Mouse (Mus musculus) thymus, postnatal 14 days (tissue): ENCODE measurements around the gene Twnk.
A peak's percentile ranks its signal among the peaks of the same experiment; 100 is the strongest.

ENCODE experiments used
- DNase-seq: peaks from one replicate; pipeline ENCODE4 v3.0.0; 2021

Gene Twnk

DNA sequence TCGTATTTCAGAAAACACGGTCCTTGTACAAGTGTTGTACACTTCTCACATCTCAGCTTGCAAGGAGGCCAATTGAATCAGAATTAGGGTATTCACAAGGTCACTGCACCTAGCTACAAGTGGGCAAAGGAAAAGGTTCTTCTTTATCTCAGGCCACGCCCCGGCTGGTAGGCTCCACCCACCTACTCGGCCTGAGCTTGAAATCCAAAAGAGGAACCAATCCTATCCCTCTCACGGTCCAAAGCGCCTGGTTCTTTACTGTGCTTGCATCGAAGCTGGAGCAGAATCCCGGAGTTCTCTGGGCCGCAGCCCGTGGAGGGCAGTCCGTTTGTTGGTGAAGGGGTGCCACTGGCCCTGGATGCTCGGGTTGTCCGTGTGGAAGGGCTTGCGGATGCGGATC is at the start of gene Twnk:
Gene Twnk (plus strand): TSS at position 220 of the 400 bp plus-strand sequence.
- DNase-seq = peak; percentile 54

DNA sequence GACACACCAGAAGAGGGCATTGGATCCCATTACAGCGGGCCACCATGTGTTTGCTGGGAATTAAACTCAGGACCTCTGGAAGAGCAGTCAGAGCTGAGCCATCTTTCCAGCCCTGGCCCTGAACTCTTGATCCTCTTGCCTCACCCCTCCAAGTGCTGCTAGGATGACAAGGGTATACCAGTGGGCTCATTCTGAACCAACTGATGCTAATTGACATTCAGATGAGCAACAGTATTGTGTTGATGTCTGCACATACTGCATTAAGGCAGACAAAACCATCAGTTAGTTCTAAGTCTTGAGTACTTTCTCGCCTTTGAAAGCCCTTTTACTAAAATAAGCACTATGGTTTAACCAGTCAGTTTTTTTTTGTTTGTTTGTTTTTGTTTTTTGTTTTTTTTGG is 45.8 kb upstream of the Twnk start:
- DNase-seq = no peak

DNA sequence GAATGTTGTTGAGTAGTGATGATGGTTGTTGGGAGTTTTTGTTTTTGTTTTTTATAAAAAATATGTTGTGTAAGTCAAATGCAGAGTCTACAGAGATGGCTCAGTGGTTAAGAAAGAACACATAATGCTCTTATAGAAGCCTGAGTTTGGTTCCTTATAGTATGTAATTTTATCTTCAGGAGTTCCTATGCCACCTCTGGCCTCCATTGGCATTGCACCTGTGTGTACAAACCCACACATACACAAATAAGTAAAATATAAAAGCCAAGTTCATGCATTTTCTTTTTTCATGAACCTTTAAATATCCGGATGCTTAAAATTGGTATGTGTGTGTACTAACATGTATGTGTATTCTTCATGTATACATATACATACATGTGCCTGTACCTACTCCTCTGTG is 39.5 kb upstream of the Twnk start:
- no peak for DNase-seq

DNA sequence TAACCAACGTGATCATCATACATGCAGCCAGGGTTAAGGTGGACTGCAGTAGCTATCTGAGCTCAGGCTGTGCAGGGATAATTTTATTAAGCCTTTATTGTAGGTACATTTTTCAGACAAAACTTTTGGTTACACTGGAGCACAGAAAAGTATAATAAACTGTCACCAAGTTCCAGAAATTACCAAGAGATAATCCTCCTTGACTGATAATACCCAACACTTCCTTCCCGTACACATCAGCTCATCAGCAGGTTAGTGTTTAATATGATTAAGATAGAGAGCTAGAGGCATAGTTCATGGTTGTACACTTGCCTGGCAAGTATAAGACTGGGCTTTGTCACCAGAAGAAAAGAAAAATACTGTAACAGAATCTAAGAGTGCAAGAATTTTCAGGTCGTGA is 37.1 kb upstream of the Twnk start:
- no peak for DNase-seq

DNA sequence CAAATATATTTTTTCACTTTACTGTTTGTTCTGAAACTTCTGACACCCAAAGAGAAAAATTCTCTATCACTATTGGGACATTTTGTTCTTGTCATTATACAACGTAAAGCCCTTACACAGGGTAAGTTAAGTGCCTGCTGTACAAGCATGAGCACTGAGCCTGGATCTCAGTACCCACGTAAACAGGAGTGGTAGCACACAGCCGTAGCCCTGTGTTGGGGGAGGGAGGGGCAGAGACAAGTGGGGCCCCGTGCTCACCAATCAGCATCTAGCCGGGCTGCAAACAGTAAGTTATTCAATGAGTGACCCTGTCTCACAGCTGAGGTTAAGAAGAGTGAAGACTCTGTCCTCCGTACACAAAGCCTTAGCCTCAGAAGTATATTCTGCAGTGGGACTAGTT is 28.8 kb upstream of the Twnk start:
- no peak for DNase-seq

DNA sequence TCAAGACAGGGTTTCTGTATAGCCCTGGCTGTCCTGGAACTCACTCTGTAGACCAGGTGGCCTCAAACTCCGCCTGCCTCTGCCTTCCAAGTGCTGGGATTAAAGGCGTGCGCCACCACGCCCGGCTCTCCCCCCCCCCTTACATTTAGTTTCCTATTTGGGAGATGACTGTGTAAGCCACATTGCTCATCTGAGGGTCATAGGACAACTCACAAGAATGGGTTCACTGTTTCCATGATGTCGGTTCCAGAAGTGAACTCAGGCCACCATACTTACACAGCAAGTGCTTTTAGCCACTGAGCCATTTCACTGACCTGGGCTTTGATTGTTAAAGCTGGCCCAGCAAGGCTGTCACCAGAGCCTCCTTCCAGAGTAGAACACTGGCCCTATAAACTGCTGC is 28.3 kb upstream of the Twnk start:
- no peak for DNase-seq

DNA sequence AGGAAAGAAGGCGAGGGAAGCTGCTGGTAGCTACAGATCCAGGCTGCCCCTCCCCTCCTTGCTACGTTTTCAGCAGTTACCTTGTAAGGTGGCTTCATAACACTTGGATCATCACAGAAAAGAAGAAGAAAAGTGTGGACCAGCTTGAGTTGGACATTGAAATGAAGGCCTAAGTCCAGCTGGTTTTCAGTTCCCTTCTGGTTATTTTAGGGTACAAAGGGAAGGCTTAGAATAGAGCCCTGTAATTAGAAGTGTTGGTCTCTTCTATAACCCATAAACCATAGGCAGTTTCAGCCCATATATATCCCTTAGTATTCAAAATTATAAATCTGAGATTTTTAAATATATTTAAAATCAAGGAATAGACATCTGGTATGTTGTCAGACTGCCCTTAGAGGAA is 24.7 kb upstream of the Twnk start:
- DNase-seq = no peak

DNA sequence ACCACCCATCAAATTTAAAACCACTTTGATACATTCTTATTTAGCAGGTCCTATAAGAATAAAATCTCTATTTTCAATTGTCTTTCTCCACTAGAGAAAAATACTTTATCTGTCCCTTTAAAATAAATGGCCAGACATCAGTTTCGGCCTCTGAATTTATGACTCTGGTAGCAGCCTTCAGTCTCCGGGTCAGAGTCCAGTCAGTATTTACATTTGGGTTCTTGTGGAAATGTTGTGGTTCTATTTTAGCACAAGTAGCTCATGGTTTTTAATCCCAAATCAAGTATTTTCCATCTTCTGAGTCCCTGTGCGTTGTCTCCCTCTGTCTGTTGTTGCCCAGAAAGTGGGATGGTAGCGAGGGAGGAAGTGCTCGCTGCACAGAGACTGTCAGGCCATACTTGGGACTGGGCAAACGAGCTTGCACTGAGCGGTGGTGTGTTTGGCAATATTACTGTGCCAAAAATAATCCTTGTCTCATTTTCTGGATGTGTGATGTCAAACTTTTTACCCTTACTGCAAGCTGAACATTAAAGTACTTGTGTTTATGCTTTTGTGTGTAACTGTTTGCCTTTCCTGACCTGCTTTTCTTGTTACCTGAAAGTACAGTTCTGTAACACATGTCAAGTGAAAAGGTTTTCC is 22.9 kb upstream of the Twnk start:
- no peak for DNase-seq

DNA sequence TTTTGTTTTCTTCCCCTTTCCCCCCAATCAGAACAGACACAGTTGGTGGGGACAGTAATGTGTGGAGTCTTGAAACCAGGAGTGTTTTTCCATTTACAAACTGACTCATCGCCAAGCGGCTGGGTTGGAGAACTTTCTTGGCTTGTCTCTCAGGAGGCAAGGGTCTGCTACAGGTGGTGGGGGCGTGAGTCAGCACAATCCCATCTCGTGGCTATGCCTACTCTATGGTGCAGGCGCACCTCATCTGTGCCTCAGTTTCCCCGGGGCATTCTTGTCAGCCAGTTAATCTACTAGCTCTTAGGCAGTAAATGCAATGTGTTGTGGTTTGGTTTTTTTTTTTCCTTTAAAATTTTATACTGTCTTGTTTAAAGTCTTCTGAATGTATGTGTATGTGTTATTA is 22.1 kb upstream of the Twnk start:
- DNase-seq = no peak

DNA sequence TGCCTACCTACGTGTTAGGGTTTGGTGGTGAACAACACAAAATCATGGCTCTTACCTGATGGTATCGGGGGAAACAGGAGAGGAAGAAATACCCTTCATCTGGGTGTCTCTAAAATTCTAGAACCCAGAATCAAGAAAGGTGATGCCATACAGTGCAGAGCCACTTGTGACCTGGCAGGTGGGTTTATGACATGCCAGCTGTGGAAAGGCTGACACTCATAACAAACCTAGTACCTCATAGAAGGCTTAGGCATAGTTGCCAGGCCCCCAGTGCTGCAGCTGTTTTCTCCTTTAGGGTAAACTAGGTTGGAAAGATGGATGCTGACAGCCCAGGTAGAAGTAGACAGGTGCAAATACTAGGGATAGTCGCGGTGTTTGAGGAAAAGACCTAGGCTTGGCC is 21.0 kb upstream of the Twnk start:
- DNase-seq = no peak

DNA sequence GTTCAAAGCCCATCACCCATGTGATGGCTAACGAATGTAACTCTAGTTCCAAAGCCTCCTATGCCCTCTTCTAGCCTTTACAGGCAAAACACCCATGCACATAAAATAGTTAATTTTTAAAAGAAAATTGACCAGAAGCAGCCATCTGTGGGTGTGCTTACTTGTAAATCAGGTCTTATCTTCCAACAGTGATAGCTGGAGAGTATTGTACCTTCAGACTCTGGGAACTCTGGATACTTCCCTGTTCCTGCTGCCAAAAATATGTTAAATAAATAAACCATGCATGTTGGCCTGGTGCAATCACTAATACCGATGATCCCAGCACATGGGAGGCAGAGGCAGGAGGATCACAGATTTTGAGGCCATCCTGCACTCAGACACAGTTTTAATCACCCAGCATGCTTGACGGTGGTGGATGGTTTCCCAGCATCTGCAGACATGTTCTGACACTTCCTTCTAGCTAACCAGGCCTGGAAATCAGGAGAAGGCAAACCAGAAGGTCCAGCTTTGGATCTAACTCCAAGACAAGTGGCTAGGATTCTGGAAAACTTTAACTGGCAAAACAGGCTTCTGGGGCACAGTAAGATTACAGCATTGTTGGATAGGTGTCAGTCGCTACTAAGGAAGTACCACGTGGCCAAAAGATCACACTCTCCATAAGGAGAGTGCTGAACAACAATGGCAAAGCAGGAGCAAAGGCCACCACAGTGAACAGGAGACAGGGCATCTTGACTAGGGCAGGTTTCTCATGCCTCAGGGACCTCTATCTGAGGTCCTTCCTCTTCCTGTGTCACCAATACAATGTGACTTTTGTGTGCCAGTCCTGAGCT is 20.1 kb upstream of the Twnk start:
- no peak for DNase-seq

DNA sequence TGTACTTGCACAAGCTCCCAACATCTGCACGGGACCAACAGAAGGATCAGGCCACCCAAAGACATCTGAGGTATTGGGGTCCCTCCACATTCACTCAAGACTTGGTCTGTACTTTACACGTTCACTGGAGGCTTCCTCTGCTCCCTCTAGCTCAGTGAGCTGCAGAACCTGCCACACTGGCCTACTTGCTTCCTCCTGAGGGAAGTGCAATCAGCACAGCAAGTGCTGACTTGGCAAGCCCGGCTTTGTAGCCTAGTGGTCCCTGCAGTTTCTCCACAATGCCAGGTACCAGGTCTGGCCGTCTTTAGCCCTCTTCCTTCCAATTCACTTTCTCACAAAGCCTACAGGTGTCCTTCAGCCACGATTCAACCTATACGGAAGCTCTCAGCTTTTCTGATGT is 18.5 kb upstream of the Twnk start:
- DNase-seq = no peak

DNA sequence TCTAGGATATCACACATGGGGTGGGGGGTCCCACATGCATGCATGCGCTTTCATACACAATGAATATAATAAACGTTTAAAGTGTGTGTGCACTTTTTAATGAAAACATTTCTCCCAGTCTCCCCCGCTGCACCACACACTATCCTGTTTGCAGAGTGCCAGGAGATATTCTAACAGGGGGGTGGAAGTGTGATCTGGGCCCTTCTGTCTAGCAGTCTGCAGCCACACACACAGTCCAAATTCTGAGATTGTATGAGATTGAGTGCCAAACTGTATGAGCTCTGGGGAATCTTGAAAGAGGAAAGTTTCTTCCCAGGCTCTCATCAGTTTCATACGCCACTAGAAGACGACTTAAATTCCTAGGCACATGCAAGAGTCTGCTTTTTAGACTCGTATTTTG is 17.6 kb upstream of the Twnk start:
- no peak for DNase-seq

DNA sequence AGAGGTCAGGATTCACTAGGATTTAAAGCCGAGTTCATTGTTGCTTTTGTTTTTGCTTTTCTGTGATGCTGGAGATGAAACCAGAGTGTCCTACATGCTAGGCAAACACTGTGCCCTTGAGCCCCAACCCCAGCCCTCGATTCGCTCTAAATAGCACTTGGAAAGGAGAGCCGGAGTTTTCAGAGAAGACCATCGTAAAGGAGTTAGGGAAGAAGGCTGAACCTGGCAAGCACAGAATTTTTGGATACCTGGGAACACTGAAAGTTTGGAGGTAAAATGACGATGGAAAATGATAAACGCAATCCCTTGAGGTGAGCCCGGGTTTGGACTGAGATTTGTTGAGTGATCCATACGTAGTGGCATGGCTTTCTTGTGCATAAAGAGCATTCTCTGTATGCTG is 17.1 kb upstream of the Twnk start:
- DNase-seq = no peak

DNA sequence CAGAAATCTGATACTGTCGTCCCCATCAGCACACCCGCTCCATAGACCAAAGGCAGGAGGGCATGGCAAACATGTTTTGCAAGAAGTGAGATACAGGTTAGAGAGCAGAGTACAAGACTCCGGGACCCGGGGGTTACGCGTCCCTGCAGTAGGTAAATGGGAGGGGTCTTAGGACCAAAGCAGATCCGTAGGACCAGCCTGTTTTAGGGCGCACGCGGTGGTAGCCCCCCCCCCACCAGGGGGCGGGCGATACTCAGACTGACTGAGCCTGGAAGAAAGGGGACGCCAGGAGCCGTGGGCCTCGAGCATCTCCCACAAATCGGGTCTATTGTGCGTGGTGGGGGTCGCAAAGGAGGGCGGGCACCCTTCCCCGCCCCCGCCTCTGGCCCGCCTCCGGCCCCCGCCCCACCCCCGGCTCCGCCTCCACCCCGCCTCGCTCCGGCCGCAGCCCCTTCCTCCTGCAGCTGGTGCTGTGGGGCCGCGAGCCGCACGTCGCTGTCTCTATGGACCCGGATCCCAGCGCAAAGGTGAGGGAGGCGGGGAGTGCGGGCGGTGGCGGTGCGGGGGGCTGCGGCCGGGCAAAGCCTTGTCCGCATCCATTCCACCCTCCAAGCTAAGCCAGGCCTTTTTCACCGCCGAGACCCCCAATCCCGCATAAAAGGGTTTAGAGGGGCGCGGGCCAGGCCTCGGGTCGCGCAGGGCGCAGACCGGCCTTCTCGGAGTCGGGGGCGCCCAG is 16.5 kb upstream of the Twnk start, which contains the start of gene Sema4g:
Gene Sema4g (plus strand): TSS at position 271 of the 736 bp plus-strand sequence.
- peak; percentile 64 for DNase-seq

DNA sequence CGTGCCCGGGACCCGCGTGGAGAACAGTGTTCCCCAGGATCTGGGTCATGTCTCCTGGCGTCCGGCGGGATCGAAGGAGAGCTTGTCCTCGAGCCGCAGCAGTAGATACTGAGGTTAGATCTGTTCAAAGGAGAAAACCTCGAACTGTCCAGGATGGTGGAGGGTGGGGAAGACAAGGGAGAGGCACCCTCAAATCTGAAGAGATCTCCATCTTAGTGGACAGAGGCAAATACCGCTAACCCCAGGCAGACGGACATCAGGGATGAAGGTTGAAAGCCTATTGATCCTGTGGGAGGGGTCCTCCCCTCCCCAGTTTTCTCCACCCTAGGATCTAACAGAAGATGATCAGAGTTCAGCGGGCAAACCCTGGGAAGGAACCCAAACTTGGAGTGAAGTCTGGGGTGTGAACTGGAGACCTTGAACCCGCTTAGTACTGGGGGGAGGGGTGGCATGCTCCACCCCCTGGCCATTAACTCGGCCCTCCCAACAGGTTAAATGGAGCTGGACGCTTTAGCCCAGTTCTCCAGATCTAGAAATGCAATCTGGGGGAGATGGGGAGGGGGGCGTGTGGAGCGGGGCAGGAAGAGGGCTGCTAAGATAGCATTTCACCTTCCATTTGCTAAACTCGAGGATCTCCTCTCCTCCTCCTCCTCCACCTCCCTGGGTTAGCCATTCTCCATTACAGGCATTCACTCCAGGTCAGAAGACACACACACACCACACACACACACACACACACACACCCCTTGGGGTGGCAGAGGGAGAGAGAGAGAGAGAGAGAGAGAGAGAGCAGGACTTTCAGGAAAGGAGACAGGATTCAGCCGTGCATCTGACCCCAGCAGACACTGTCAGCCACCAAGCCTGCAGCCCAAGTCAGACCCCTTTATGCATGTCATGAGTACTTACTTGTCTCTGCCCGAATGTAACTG is 15.6 kb upstream of the Twnk start:
- no peak for DNase-seq

DNA sequence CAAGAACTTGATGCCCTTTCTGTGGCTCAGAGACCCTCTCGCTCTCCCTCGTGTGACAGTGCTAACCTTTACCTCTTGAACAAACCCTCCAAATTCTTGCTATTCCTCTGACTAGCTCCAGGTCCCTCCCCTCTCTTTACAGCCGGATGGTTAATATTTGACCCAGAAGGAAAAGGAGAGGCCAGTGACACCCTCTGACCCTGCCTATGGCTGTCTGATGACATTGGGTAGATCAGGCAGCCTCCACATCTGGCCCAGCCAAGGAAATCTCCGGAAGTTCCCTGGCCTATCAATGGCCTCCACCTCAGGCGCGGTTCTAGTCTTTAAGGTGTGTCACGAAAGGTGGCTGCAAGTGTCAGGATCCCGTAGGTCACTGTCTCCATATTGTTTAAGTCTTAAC is 14.4 kb upstream of the Twnk start:
- no peak for DNase-seq

DNA sequence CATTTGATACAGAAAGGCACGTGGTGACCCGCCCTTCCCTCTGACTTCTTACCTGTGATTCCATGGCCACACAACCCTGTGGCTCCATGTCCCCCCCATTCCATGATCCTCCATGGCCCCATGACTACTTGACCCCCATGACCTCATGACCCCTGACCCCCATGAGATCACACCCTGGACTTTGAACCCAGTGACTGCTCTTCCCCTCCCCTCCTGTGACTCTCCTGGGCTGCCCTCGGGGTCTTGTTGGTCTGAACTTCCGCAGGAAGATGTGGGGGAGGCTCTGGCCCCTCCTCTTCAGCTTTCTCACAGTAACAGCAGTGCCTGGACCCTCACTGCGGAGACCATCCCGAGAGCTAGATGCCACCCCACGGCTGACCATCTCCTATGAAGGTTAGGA is 13.2 kb upstream of the Twnk start:
- DNase-seq = peak; percentile 36

DNA sequence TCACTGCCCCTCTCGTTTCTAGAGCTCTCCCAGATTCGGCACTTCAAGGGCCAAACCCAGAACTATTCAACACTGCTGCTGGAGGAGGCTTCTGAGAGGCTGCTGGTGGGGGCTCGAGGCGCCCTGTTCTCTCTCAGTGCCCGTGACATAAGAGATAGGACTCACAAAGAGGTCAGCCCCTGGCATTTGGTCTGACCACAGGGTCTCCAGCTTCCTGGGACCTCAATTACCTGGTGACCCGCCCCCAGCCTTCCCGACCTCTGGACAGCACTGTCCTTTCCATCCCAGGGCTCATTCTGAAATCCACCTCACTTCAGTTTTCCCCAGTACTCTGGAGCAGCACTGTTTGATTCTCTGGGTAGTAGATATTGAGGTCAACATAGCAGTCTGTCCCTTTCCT is 12.8 kb upstream of the Twnk start:
- DNase-seq = no peak

DNA sequence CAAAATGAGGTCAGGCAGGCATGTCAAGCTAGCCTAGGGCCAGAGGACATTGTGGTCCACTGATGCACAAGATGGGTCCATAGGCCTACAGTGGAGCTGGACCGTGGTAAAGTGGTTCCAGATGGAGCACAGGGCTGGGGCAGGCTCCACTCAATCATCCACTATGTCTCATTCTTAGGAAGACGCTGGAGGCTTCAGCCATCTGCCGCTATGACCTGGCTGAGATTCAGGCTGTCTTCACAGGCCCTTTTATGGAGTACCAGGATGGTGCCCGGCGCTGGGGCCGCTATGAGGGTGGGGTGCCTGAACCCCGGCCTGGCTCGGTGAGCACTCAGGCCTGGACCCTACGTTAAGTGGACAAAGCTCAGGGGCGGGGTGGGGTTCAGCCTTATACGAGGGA is 7.7 kb upstream of the Twnk start:
- DNase-seq = no peak

DNA sequence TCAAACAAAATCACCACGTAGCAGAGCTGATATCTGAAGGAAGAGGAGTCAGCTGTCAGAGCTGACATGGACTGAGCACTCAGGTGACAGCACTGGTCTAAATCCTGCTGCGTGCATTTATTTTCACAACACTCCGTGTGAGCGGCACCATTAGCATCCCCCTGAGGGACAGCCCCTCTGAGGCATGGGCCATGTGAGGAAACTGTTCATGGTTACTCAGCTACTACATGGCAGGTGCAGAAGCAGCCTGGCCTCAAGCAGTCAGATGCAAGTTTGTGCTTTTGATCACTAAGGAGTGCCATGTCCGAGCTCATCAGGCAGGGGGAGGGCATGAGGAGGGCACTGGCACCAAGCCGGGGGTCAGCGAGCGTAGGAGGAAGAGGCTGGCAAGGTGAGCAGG is 5.8 kb upstream of the Twnk start:
- DNase-seq = no peak

DNA sequence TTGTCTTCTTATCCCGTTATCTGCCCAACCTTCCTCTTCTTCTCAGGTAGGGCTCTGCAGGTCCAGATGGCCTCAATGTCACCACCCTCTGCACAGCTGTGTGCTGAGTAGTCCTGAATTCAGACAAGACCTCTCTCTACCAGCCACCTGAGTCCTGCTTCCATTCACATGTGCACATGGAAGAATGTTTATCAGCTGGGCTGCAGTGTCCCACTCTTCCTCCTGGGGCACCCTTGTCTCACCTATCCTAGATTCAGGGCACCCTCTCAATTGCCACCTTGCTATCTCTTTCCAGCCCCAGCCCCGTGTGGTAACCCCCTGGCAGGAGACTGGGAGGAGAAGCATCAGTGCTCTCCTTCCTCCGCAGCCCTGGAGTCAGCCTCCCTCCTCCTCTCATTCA is 3.2 kb upstream of the Twnk start:
- no peak for DNase-seq
